ENCODE assay signal across 8 mouse cellular contexts in the genomic region with DNA sequence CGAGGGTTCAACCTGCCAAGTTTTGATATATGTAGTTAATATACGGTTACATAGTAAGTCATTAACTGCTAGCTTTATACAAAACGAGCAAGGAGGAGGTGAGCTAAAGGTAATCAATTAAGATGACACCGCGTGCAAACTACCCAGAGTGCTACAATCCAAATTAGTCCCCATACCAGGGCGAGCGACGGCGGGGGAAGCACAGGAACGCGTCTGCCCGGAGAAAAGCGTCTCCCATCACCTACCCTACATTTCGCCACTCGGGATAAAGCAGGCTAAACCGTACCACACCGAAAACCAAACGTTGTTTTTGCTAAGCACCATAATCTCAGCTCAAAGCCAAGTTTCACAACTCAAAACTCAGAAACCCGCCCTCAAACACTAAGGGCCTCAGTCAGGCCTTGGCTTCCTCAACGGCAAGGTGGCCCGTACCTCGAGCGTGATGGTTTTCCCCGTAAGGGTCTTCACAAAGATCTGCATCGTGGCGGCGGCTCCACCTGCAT. TPM values are rescaled to one million over a fixed set of nuclear protein-coding genes. Genes with fewer than 3 reads are reported as not detected.
A peak's percentile ranks its signal among the peaks of the same experiment; 100 is the strongest.
DNase-seq lines count a peak whose midpoint lies in the region; ATAC-seq and TF ChIP-seq lines count a peak whose summit lies in the region.

No protein-coding gene starts in this region.

- H3K27me3 ChIP-seq in heart, embryonic 12.5 days (replicated peaks): no peaks in the 10 kb centered on the region
- no peaks in the 10 kb centered on the region for H3K27me3 ChIP-seq in forebrain, postnatal 0 days (ENCODE audit: insufficient read depth, low read length)

- ATAC-seq in heart, embryonic 12.5 days (ENCODE audit: insufficient number of reproducible peaks, low FRiP score): peak; percentile 27; the same call in 1 of the 2 replicates
- ATAC-seq in forebrain, postnatal 0 days: peak; percentile 12

- TF ChIP-seq CTCF in forebrain, postnatal 0 days (IDR thresholded peaks at IDR 0.05; ENCODE audit: low read depth): no peak

- DNase-seq in heart, postnatal 4 days: no peak
- no peak for DNase-seq in ES-E14 (ENCODE audit: low read depth, low spot score)
- no peak for DNase-seq in forebrain, postnatal 0 days
- no peak for DNase-seq in Muller cell, postnatal 12 days (ENCODE audit: inconsistent ontology term)
- no peak for DNase-seq in natural killer cell, adult 2 months (ENCODE audit: low spot score in 2 of 2)
- no peak for DNase-seq in ovary, adult 18-20 months (ENCODE audit: low spot score)

- peak overlapping the region; percentile 73 for H3K27ac ChIP-seq in heart, embryonic 12.5 days (ENCODE audit: poor library complexity, severe bottlenecking)
- H3K27ac ChIP-seq in ES-E14 (ENCODE audit: insufficient read depth, low read depth, low read length, poor library complexity, severe bottlenecking) (peak overlapping the region; percentile 85), macrophage (peak overlapping the region; percentile 94)
- peak overlapping the region; percentile 82 for H3K27ac ChIP-seq in forebrain, postnatal 0 days (ENCODE audit: low read depth, low read length)

- H3K4me3 ChIP-seq in heart, embryonic 12.5 days: peak overlapping the region; percentile 86
- peak overlapping the region; percentile 90 to 97 for H3K4me3 ChIP-seq in ES-E14 (ENCODE audit: insufficient read depth in 1 of 2, low read depth in 1 of 2, low read length in 2 of 2, poor library complexity in 1 of 2, severe bottlenecking in 1 of 2)
- H3K4me3 ChIP-seq in forebrain, postnatal 0 days (ENCODE audit: low read depth, low read length): peak overlapping the region; percentile 77
- H3K4me3 ChIP-seq in macrophage (ENCODE audit: inconsistent target): peak overlapping the region; percentile 92

- H3K4me2 ChIP-seq in heart, embryonic 12.5 days: peak overlapping the region; percentile 82
- peak overlapping the region; percentile 56 for H3K4me2 ChIP-seq in forebrain, postnatal 0 days (ENCODE audit: low read depth)

- H3K9me3 ChIP-seq in heart, embryonic 12.5 days (replicated peaks): no peaks in the 10 kb centered on the region
- no peaks in the 10 kb centered on the region for H3K9me3 ChIP-seq in ES-E14 (ENCODE audit: control insufficient read depth, insufficient read depth, low read depth, low read length)
- no peaks in the 10 kb centered on the region for H3K9me3 ChIP-seq in forebrain, postnatal 0 days (ENCODE audit: low read length)

- H3K4me1 ChIP-seq in heart, embryonic 12.5 days (replicated peaks): peaks cover 14% of the 10 kb centered on the region
- H3K4me1 ChIP-seq in ES-E14 (ENCODE audit: control insufficient read depth in 2 of 2, insufficient read depth in 2 of 2, low read length in 2 of 2, poor library complexity in 1 of 2): no peaks in the 10 kb centered on the region
- H3K4me1 ChIP-seq in forebrain, postnatal 0 days (ENCODE audit: insufficient read depth): peaks cover 6% of the 10 kb centered on the region; the same call in 1 of the 2 replicates

- peaks cover 25% of the 10 kb centered on the region for H3K79me2 ChIP-seq in macrophage (ENCODE audit: inconsistent target)

- H3K9ac ChIP-seq in heart, embryonic 12.5 days: peak overlapping the region; percentile 87
- H3K9ac ChIP-seq in ES-E14 (ENCODE audit: insufficient read depth, low read depth, low read length, poor library complexity, severe bottlenecking): peak overlapping the region; percentile 99
- H3K9ac ChIP-seq in forebrain, postnatal 0 days: peak overlapping the region; percentile 84

- WGBS in heart, embryonic 12.5 days: under 1% methylated on average over 27 of the region's 27 CpGs
- under 1% methylated on average over 27 of the region's 27 CpGs for WGBS in forebrain, postnatal 0 days
- 2% methylated on average over 27 of the region's 27 CpGs for WGBS in macrophage (ENCODE audit: missing documents)

- peaks cover 37% of the 10 kb centered on the region for H3K36me3 ChIP-seq in heart, embryonic 12.5 days
- H3K36me3 ChIP-seq in ES-E14 (ENCODE audit: control insufficient read depth, insufficient read depth, low read length, poor library complexity, severe bottlenecking): peaks cover 15% of the 10 kb centered on the region
- peaks cover 25% of the 10 kb centered on the region for H3K36me3 ChIP-seq in forebrain, postnatal 0 days (ENCODE audit: insufficient read depth)
- H3K36me3 ChIP-seq in macrophage (ENCODE audit: inconsistent target): peaks cover 19% of the 10 kb centered on the region

- in situ Hi-C loops in ES-E14 (cut with MboI; ENCODE audit: low sequenced_read_pairs in 2 of 2, unreplicated experiment in 2 of 2): no loop called here

TF ChIP-seq in ES-E14, 5 proteins besides CTCF, POLR2A, EP300 and RAD21:
- TF ChIP-seq CHD2 (IDR thresholded peaks at IDR 0.05; ENCODE audit: low read depth, low read length) (no peak), MAFK (IDR thresholded peaks at IDR 0.05; ENCODE audit: insufficient read depth, low read depth, low read length) (no peak), ZNF384 (IDR thresholded peaks at IDR 0.05; ENCODE audit: low read depth, low read length) (no peak), ZC3H11A (IDR thresholded peaks at IDR 0.05; ENCODE audit: borderline replicate concordance, low read depth, low read length) (no peak), HCFC1 (IDR thresholded peaks at IDR 0.05; ENCODE audit: borderline replicate concordance, insufficient read depth, low read length) (no peak)

RNA-seq across cellular contexts. Expression of a gene that starts 0.5 kb away (rescaled TPM):
- polyA plus RNA-seq in heart, embryonic 12.5 days (2016; fragmentation: Nextera tagmentation; extraction: Ambion mirVana): 0.10 and 0.49 TPM in 2 replicates
- under 1 TPM in 1 of 2 experiments, not detected in 1; 0.18 TPM for total RNA-seq in heart, postnatal 4 days (2021)
- total RNA-seq in ES-E14 (2012; rRNA removed): 0.58 and 0.67 TPM in 2 replicates
- not detected in 2 replicates for total RNA-seq in forebrain, postnatal 0 days (2014; rRNA removed)
- 0.16 TPM in 1 of 2 replicates, not detected in the other for polyA plus RNA-seq in forebrain, postnatal 0 days (2015; fragmentation: Nextera tagmentation; extraction: Ambion mirVana)
- 1 to 10 TPM in 21 of 26 experiments, under 1 TPM in 5; 0.42 to 3.3 (median 1.6) TPM for total RNA-seq in macrophage (2018; cell fraction: chromatin; rRNA removed)
- under 1 TPM in 22 of 26 experiments, not detected in 4; 0.07 to 0.55 (median 0.17) TPM for total RNA-seq in macrophage (2018; cell fraction: cytosol; rRNA removed)
- 1 to 10 TPM in 13 of 26 experiments, under 1 TPM in 11, not detected in 2; 0.18 to 5.3 (median 1.0) TPM for total RNA-seq in macrophage (2018; cell fraction: nucleus; rRNA removed)
- 0.13 to 0.42 TPM (median 0.33 TPM) in 3 replicates for polyA plus RNA-seq in macrophage (2018)

RNA-seq across cellular contexts. Expression of a gene that starts 0.6 kb away (rescaled TPM):
- 676 and 709 TPM in 2 replicates for polyA plus RNA-seq in heart, embryonic 12.5 days (2016; fragmentation: Nextera tagmentation; extraction: Ambion mirVana)
- 100 to 1,000 TPM; 749 to 777 TPM for total RNA-seq in heart, postnatal 4 days (2021)
- 953 and 1,218 TPM in 2 replicates for total RNA-seq in ES-E14 (2012; rRNA removed)
- total RNA-seq in forebrain, postnatal 0 days (2014; rRNA removed): 847 and 1,128 TPM in 2 replicates
- polyA plus RNA-seq in forebrain, postnatal 0 days (2015; fragmentation: Nextera tagmentation; extraction: Ambion mirVana): 599 and 871 TPM in 2 replicates
- total RNA-seq in macrophage (2018; cell fraction: chromatin; rRNA removed): 100 to 1,000 TPM in 20 of 26 experiments, 10 to 100 TPM in 6; 66.2 to 272 (median 126) TPM
- 1,000 to 10,000 TPM in 13 of 26 experiments, 100 to 1,000 TPM in 13; 722 to 1,645 (median 996) TPM for total RNA-seq in macrophage (2018; cell fraction: cytosol; rRNA removed)
- 100 to 1,000 TPM; 146 to 360 (median 243) TPM for total RNA-seq in macrophage (2018; cell fraction: nucleus; rRNA removed)
- polyA plus RNA-seq in macrophage (2018): 595 to 1,446 TPM (median 1,246 TPM) in 3 replicates

RNA-seq across cellular contexts. Expression of a gene that starts 21.1 kb away (rescaled TPM):
- 39.4 and 40.8 TPM in 2 replicates for polyA plus RNA-seq in heart, embryonic 12.5 days (2016; fragmentation: Nextera tagmentation; extraction: Ambion mirVana)
- 10 to 100 TPM; 43.4 to 49.4 TPM for total RNA-seq in heart, postnatal 4 days (2021)
- total RNA-seq in ES-E14 (2012; rRNA removed): 24.3 and 30.0 TPM in 2 replicates
- 32.4 and 43.9 TPM in 2 replicates for total RNA-seq in forebrain, postnatal 0 days (2014; rRNA removed)
- 23.0 and 35.5 TPM in 2 replicates for polyA plus RNA-seq in forebrain, postnatal 0 days (2015; fragmentation: Nextera tagmentation; extraction: Ambion mirVana)
- total RNA-seq in macrophage (2018; cell fraction: chromatin; rRNA removed): 10 to 100 TPM; 15.8 to 94.2 (median 65.4) TPM
- 10 to 100 TPM; 10.5 to 24.6 (median 21.6) TPM for total RNA-seq in macrophage (2018; cell fraction: cytosol; rRNA removed)
- 10 to 100 TPM; 14.1 to 64.9 (median 42.9) TPM for total RNA-seq in macrophage (2018; cell fraction: nucleus; rRNA removed)
- polyA plus RNA-seq in macrophage (2018): 21.0 to 31.8 TPM (median 21.2 TPM) in 3 replicates

RNA-seq across cellular contexts. Expression of a gene that starts 32.5 kb away (rescaled TPM):
- 22.9 and 23.5 TPM in 2 replicates for polyA plus RNA-seq in heart, embryonic 12.5 days (2016; fragmentation: Nextera tagmentation; extraction: Ambion mirVana)
- total RNA-seq in heart, postnatal 4 days (2021): 10 to 100 TPM; 14.2 to 17.7 TPM
- total RNA-seq in ES-E14 (2012; rRNA removed): 8.2 and 12.4 TPM in 2 replicates
- total RNA-seq in forebrain, postnatal 0 days (2014; rRNA removed): 3.5 and 4.5 TPM in 2 replicates
- polyA plus RNA-seq in forebrain, postnatal 0 days (2015; fragmentation: Nextera tagmentation; extraction: Ambion mirVana): 5.9 and 6.5 TPM in 2 replicates
- 10 to 100 TPM in 6 of 26 experiments, 1 to 10 TPM in 17, under 1 TPM in 3; 0.69 to 18.7 (median 4.0) TPM for total RNA-seq in macrophage (2018; cell fraction: chromatin; rRNA removed)
- total RNA-seq in macrophage (2018; cell fraction: cytosol; rRNA removed): 10 to 100 TPM; 12.8 to 41.5 (median 29.2) TPM
- 10 to 100 TPM in 15 of 26 experiments, 1 to 10 TPM in 10, under 1 TPM in 1; 0.79 to 37.5 (median 11.9) TPM for total RNA-seq in macrophage (2018; cell fraction: nucleus; rRNA removed)
- 21.0 to 49.9 TPM (median 28.5 TPM) in 3 replicates for polyA plus RNA-seq in macrophage (2018)
